Mouse (Mus musculus) heart, postnatal 0 days (tissue): ENCODE results near the gene Zdhhc20.

Source experiments
- CTCF ChIP-seq: IDR thresholded peaks from 2 replicates; pipeline ENCODE4 v1.5.1; 2016; ENCODE audit warnings: antibody characterized with exemption, control low read depth, low read depth
- EP300 ChIP-seq: IDR thresholded peaks from 2 replicates; pipeline ENCODE4 v1.6.1; 2016; ENCODE audit warnings: antibody characterized with exemption, low read depth

DNA sequence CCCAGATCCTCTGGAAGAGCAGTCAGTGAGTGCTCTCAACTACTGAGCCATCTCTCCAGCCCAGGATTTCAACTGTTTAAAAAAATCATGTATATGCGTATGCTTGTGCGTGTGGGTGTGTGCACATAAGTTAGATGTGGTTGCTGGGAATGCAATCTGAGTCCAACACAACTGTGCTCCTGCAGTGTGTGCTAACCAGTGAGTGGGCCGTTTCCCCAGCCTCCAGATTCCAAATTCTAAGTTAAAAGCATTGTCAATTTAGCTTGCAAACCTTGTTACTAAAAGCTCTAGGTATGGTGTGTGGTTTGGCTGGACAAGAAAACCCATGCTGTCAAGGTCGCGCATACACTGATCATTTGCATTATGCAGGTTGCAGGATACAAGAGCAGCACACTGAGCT, 78.2 kb downstream of the Zdhhc20 start:
- TF ChIP-seq CTCF (no peak), EP300 (no peak)
